Mouse (Mus musculus) brain, embryonic 14.5 days (tissue): ENCODE results near the gene Tceal1. TPM values are rescaled to one million over a fixed set of nuclear protein-coding genes. Genes with fewer than 3 reads are reported as not detected.
A peak's percentile ranks its signal among the peaks of the same experiment; 100 is the strongest.
"Not testable (repeated sequence)": the region's sequence is repeated elsewhere in the genome, so short reads cannot be mapped to it uniquely, and the experiment has no call there.

Experiments
- DNase-seq: peaks from one replicate; pipeline ENCODE4 v3.0.0-alpha.2; 2011; ENCODE audit warnings: low read depth
- CTCF ChIP-seq: fragments of 200-500 bp; IDR thresholded peaks from 2 replicates; pipeline ENCODE4 v1.5.1; 2012; ENCODE audit warnings: inconsistent platforms, mild to moderate bottlenecking, moderate library complexity, borderline replicate concordance; ENCODE audit not compliant: insufficient read depth, insufficient read length; ENCODE audit errors: extremely low read depth
- POLR2A ChIP-seq: fragments of 200-500 bp; IDR thresholded peaks from 2 replicates; pipeline ENCODE4 v1.6.1; 2012; ENCODE audit warnings: mild to moderate bottlenecking, inconsistent platforms, borderline replicate concordance; ENCODE audit not compliant: poor library complexity, insufficient read depth, insufficient read length, severe bottlenecking; ENCODE audit errors: extremely low read depth
- polyA plus RNA-seq: library from polyadenylated mRNA; depleted of rRNA; stranded (reverse); fragments of >200 nt; gene quantifications from 2 replicates; pipeline ENCODE4 v1.2.3, GENCODE M21; 2012; rRNA removed

Tceal1 gene
- 10.9 and 11.8 TPM in 2 replicates for polyA plus RNA-seq

DNA sequence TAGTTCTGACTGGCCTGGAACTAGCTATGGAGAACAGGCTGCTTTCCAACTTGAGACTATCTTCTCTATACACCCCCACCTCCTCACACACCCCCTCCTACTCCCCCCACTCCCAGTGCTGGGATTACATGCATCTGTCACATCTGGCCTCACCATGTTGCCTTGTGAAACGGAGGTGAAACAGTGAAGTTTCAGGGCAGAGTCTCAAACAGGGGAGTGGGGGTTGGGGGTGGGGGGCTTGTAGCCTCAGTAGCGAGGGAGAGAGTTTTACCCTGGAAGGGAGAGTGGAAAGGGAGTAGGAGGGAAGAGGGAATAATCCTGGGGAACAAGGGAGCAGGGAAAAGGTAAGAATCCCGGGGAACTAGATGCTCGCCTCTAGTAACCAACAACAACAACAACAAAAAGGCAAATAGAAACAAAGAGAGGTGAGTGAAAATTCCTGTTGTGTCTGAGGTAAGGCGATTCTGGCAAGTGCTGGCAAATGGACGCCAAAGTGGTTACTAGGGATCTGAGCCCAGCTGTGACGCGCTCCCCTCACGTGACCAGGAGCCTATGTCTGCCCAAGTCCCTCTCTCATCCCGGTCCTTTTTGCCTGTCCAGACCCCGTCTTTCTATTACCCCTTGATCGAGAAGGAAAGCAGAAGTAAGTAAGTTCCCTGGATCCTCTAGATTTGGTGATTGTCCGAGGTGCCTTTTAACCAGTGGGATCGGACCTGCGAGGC, at the start of gene Tceal1:
Tceal1 (plus strand) TSS at position 537 of the 722 bp plus-strand sequence.
- no peak for TF ChIP-seq CTCF
- TF ChIP-seq POLR2A, result peak; percentile 48; the same call in 1 of the 2 replicates

DNA sequence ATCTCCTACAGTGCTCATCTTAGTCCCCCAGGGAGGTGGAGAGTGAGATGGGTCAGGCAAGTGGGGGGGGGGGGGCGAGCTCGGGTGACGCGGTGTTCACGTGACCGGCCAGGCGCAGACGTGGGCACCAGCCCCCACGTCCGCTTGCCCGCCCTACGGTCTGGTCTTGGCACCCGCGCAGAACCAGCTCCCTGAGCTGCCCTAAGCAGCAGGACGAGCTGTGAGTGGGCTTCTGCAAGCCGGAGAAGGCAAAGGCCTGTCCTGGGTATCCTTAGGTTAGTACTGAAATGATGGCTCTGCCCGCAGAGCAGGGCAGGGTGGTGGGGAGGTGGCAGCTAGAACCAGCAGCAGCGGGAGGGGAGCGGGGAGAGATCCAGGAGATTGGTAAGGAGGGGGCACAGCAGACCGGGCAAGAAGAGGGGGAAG, 41.5 kb upstream of the Tceal1 start:
- peak; percentile 62 for DNase-seq
- TF ChIP-seq POLR2A (no peak), CTCF (no peak)

More for the DNA sequence above, at the start of gene Tceal1:
- peak; percentile 93 for DNase-seq

DNA sequence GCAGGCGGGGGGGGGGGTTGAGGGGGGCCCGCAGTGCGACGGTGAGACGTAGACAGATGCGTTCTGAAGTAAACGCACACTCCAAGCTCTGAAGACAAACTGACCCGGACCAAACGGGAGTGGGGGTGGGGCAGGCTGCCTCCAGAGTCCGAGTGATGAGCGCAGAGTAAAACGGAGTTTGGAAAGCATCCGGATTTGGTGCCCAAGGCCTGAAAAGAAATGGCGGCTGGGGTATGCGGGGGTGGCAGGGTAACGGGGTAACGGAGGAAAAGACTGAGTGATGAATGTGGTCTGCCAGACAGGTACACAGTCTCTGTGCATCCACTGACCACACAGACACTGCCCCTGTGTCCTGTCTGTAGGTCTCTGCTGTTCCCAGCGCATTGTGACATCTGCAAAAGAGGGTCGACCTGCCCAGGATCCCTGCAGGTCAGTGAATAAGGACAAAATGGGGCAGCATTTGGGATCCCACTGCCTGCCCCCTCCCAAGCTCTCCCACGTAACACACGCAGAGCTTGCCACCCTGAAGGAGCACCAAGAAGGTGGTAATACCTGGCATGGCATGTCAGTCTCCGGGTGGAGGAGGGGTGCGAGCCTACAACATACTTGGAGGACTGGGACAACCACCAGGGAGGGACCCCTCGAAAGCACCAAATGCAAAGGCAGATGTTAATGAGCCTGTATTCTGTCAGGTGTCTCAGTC, 40.9 kb upstream of the Tceal1 start:
- DNase-seq, result peak; percentile 4

DNA sequence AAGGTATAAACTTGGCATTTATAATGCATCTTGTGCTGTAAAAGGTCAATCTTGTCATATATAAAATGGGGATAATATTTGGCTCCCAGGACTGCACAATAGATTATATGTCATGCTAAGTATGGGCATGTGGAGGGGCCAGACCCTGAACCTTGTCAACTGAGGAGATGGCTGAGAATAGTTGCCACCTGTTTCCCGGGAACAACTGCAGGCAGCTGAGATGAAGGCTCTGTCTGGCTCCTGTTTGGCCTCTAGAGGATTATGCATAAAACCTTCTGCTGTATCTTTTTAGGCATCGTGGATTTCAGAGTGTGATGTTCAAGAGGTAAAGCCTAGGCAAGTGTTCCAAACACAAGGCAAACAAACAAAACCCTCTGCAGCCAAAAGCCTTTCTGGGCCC, 39.0 kb upstream of the Tceal1 start:
- TF ChIP-seq POLR2A (no peak), CTCF (no peak)
- no peak for DNase-seq

DNA sequence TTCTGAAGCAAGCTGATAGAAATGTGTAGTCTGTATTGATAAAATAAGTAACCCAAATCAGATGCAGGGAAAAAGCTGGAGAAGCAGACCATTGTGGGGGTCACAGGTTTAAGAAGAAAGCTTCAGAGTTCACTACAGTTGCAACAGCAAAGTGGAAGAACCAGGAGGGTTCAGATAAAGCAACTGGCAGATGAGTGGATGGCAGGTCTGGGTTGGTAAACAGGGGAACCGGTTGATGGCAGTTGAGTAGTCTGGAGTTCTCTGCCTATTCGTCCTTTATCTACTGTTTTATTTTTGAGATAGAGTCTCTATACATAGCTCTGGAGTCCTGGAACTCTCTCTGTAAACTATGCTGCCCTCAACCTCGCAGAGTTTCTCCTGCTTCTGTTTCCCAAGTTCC, 26.8 kb upstream of the Tceal1 start:
- DNase-seq, result no peak
- TF ChIP-seq POLR2A (no peak), CTCF (no peak)

DNA sequence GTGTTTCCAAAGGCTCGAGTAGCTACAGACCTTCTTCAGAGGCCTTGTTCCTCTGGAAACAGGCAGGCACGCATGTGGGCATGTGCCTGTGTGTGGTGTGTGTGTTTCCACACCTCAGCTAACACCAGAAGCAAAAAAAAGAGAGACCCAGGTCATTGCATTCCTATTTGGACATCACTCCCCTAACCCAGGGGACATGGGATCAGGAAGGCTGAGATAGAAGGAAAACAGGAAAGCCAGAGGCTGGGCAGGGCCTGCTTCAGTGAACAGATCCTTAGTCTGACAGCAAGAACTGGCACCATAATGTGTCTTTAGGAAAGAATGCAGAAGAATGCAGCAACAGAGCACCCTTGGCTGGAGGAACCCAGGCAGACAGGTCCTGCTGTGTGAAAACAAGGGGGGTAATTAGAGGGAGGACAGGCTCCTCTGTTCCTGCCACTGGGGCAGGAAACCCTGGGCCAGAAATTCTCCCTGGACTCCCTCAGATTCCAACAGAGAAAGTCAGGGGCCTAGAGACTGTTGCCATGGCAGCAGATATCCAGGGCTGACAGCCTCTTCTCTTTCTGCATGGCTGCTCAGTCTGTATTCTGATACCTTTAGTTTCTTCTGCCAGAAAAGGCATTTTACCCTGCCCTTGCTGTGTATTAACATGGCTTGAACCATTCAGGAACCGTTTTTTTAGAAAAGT, 16.0 kb upstream of the Tceal1 start:
- DNase-seq, result not testable (repeated sequence)

DNA sequence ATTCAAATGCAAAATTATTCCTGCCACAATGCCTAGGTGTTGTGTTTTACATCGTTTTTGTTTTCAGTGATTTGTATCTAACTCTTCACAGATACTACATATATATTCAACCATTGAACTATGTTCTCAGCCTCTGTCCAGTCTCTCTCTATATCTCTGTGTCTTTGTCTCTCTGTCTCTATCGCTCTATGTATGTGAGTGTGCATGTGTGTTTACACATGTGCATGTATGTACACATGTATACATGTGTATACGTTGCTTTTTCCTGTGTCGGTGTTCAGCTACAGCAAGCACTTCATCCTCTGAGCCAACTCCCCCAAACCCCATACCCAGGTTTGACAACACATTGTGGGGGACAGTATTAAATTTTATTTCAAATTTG, 15.5 kb upstream of the Tceal1 start:
- no peak for TF ChIP-seq CTCF
- no peak for TF ChIP-seq POLR2A
- peak; percentile 23 for DNase-seq

DNA sequence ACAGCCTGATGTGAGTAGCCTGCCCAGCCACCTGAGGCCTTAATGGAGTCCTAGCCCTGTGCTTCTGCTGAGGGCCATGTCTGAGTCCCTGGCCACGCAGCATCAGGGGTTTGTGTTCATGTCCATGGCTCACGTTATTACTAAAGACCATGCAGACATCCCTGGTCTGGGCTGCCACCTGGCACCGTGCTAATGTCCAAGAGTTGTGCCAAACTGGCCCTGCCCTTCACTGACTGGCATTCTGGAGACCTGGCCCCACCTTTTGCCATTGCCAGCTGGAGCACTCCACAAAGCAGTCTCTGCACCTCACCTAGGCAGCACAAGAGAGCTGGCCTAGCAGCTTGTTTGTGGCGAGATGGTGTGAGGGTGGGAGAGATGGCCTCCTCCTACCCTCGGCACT, 14.6 kb upstream of the Tceal1 start:
- TF ChIP-seq POLR2A (no peak), CTCF (no peak)
- peak; percentile 0 for DNase-seq

DNA sequence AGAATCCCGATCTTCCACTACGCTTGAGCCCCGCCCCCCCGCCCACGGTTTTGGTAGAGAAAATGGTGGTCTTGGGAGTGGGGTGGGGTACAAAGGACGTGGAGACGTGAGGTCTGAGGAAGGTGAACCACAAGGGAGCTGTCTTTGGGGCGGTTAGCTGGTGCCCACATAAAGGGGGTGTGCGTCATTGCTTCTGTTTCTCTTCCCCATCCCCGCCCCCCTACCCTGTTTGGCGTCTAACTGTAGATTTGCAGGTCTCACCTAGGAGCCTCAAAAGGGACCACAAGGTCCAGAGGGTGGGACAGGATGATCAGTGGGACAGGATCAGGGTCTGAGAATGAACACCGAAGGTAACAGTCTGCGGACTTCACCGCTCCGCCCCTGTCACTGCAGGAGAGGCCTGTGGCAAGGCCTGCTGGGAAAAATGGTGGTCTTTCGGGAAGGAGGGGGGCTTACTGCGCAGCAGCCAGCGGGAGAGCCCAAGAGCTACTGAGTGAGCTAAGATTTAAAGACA, 443 bp downstream of the Tceal1 start:
- TF ChIP-seq POLR2A, result peak; percentile 58; the same call in 1 of the 2 replicates
- TF ChIP-seq CTCF, result no peak
- DNase-seq, result peak; percentile 88

DNA sequence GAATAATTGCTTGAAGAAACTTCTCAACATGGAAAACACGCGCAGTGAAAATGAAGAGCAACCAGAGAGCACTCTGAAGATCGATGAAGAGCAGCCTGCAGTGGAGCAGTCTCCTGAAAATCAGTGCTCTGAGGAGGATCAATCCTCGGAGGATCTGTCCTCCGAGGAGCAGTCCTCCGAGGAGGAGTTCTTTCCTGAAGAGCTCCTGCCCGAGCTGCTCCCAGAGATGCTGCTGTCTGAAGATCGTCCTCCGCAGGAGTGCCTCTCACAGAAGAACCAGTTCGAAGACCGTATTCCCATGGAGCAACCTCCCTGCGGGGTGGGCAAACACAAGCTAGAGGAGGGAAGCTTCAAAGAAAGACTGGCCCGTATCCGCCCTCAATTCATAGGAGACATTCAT, 1.0 kb downstream of the Tceal1 start:
- no peak for DNase-seq
- TF ChIP-seq CTCF (no peak), POLR2A (no peak)

DNA sequence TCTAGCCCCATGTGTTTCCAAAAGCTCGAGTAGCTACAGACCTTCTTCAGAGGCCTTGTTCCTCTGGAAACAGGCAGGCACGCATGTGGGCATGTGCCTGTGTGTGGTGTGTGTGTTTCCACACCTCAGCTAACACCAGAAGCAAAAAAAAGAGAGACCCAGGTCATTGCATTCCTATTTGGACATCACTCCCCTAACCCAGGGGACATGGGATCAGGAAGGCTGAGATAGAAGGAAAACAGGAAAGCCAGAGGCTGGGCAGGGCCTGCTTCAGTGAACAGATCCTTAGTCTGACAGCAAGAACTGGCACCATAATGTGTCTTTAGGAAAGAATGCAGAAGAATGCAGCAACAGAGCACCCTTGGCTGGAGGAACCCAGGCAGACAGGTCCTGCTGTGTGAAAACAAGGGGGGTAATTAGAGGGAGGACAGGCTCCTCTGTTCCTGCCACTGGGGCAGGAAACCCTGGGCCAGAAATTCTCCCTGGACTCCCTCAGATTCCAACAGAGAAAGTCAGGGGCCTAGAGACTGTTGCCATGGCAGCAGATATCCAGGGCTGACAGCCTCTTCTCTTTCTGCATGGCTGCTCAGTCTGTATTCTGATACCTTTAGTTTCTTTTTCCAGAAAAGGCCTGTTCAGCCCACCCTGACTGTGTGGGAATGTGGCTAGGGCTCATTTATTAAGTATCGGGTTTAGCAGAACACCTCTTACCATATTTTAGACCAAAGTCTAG, 7.1 kb downstream of the Tceal1 start:
- peak; percentile 37 for DNase-seq
